Mouse (Mus musculus) Muller cell, postnatal 12 days (primary cell): Measurements from ENCODE around the gene Aldh2.

Source experiments
- DNase-seq: peaks from one replicate; pipeline ENCODE4 v3.0.0-alpha.2; 2015; ENCODE audit errors: inconsistent ontology term

The Aldh2 gene

GRCm38 (mm10) chr5:121595758-121596157 lies 2.1 kb upstream of the Aldh2 start:
- no peak for DNase-seq

GRCm38 (mm10) chr5:121594714-121595313 lies 1.2 kb upstream of the Aldh2 start:
- no peak for DNase-seq

DNA sequence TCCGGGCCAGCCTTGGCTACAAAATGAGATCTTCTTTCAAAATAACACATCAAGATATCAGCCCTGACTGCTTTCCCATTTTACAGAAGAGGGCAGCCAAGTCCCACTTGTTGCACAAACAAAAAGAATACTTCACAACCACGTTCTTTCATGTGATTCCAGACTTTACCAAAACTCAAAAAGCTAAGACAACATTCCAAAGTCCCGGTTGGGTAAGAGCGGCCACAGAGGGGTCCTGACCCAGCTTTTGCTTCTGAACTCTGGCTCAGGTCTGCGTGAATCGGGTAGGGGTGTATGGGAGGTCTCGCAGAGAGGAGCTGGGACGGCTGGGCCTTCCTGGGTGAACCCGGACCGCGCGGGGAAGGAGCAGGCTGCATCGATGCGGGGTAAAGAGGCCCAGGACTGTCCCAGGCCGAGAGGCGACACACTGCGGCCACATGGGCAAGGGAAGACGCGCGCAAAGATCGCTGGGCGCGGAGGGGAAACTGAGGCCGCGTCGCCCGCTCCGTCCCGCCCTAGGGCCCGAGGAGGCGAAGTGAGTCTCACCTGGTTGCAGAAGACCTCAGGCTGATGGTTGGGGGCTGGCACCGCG lies 712 bp downstream of the Aldh2 start:
- DNase-seq: no peak

GRCm38 (mm10) chr5:121592064-121592815 lies 1.4 kb downstream of the Aldh2 start:
- DNase-seq: no peak

- DNase-seq: no peak
Measured at GRCm38 (mm10) chr5:121591417-121592063, 2.1 kb downstream of the Aldh2 start.

DNA sequence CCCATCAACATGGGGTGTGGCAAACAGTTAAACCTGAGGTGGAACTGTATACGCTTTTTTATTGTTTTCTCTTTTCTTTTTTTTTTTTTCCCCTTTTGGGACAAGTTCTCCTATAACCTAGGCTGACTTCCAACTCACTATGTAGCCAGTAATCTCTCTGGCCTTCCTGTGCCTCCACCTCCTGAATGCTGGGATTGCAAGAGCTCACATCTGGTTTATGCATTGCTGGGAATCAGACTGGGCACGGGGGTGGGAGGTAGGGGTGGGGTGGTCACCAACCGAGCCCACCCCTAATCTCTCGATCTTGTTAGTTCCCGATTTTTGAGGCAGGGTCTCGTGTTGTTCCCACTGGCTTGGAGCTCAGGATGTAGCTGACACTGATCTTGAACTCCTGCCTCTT lies 3.7 kb downstream of the Aldh2 start:
- no peak for DNase-seq

DNA sequence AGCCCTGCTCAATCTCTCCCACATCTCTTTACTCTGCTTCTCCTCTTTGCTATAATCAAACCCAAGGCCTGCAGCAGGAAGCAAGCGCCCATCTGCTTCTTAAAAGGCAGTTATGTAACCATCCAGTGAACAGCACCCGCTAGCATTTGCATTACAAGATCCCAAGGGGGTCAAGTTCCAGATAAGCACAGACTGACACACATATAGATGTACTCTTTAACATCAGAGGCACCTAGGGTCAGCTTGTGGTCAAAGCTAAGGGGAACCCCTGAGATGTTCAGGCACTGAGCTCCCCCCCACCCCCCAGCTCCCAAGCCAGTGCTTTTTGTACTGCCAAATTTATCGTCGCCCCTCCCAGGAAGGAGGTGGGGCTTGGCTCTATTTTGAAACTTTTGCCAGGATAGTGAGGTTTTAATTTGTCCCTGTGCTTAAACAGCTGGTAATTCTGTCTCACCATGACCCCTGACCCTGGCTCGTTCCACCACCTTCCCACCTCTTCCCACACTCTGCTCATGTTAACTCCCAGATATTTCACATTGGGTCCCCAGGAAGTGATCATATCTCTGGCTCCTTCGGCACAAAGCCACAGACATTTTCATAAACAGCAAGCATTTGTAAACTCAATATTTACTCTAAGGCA lies 7.1 kb downstream of the Aldh2 start:
- DNase-seq: no peak

GRCm38 (mm10) chr5:121585699-121586098 lies 7.9 kb downstream of the Aldh2 start:
- DNase-seq: no peak

DNA sequence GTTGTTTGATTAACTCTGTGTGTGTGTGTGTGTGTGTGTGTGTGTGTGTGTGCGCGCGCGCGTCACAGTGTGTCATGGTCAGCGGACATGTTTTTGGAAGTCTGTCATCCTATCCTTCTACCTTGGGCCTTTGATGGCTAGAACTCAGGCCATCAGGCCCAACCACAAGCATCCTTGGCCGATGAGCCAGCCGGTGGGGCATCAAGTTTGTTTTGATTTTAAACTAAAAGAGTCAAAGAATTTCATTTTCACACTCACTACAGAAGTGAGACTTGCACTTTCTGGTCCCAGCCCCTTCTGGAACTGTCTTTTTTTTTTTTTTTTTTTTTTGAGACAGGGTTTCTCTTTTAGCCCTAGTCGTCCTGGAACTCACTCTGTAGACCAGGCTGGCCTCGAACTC lies 8.6 kb downstream of the Aldh2 start:
- DNase-seq: no peak

- peak; percentile 91 for DNase-seq
Measured at GRCm38 (mm10) chr5:121583765-121584501, 9.7 kb downstream of the Aldh2 start.

- DNase-seq: no peak
Measured at GRCm38 (mm10) chr5:121581945-121582344, 11.7 kb downstream of the Aldh2 start.

DNA sequence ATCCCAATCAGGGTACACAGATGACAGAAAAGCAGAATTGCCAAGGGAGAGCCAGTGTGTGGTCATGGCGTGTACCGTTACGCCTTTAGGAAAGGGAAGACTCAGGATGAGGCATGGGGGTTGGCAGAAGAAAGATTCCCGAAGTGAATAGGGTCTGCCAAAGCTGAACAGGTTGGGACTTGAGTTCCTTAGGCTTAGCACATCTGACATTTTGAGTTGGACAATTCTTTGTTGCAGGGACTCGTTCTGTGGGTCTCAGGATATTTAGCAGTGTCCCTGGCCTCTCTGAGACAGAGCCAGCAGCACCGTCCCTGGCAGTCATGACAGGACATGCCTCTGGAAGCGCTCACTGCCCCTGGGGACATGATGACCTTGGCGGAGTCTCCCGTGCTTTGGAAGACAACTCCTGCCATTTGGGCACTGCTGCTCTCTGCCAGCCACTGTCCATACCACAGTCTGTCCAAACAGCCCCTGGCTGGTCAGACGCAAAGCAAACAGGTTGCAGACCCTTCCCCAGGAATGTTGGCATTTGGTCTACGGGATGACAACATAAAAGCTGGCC lies 16.6 kb downstream of the Aldh2 start:
- DNase-seq: no peak

DNA sequence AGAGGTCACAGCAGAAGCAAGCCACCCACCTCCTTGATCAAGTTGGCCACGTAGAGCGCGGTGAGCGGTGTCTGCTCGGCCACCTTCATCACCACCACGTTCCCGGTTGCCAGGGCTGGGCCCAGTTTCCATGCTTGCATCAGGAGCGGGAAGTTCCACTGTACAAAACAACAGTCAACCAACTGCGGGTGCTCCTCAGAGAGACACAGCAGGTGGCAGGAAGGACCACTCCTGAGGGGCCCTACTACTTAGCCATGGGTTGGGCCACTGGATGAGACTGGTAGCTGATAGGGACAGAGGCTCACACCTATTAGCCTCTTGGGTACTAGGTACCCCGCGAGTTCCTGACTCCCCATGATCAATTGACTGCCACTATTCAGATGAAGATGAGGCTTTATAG lies 17.8 kb downstream of the Aldh2 start:
- no peak for DNase-seq

GRCm38 (mm10) chr5:121574145-121574544 lies 19.5 kb downstream of the Aldh2 start:
- DNase-seq: no peak

DNA sequence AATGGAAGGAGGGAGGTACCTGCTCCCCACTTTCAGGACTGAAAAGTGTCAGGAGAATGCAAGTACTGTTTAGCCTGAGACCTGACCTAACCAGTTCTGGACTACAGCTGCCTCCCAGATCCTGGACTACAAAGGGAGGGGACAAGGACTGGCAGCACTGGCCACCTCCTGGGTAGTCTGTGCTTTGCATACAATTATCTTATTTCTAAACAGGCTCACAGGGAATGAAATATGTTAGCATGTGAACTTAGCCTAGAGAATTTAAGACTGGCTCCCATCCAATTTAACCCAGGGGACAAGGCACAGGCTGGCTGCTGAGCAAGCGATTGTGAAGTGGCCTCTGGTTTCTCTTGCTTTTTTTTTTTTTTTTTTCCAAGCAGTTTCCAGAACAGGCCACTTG lies 22.8 kb downstream of the Aldh2 start:
- no peak for DNase-seq

GRCm38 (mm10) chr5:121569881-121570420 lies 23.7 kb downstream of the Aldh2 start:
- DNase-seq: no peak

DNA sequence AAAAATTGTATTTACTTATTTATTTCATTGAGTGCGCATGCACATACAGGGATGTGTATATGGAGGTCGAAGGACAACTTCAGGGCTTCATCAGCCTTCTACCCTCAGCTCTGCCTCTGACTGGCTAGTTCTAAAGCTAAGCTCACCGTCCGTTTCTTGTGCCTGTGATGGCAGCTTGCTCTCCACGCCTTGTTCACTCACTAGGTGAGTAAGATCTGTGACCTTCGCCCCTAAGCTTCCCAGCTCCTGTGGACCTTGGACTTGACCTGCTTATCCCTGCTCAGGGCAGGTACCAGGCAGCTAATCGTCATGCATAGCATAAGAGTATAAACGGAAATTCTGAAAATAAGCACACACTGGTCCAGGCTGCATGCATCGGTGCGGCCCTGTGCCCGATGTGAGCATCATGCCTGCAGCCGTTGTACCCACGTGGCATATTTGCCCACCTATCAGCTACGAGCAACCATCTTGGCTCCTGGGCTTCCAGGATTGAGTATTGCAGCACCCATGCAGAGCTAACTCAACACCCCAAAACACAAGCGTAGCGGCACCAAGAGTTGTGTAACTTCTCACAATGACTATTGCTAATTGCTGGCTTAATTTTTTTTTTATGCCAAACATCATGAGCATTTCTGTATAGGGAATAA lies 27.5 kb downstream of the Aldh2 start:
- DNase-seq: no peak

DNA sequence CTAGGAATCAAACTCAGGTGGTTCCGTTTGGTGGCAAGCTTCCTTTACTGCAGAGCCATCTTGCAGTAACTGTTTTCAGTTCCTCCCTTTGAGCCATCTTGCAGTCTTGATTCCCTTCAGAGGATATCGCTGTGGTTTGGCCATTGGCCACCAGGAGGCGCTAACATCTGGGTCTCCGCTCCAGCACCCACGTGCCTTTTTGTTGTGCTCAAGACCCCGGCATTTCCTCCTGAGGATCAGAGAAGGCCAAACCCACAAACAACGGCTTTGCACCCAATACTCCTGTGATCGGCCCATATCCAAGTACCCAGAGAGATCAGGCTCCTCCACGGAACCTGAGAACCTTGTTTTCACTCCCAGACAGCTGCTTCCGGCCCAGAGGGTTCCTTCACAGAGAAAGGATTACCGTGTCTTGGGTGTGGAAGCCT lies 29.1 kb downstream of the Aldh2 start:
- peak; percentile 62 for DNase-seq

DNA sequence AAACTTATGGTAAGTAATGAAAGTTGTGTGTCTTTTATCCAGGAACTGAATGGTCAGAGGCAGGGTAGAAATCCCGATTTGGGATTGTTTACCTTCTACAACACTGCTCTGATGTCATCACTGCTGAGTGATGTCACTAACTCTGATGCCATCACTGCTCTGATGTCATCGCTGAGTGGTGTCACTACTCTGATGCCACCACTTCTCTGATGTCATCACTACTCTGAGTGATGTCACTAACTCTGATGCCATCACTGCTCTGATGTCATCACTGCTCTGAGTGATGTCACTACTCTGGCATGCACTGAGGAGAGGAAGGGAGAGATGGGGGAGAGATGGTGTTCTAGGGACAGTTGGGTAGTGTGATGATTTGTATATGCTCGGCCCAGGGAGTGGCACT lies 31.2 kb downstream of the Aldh2 start:
- DNase-seq: no peak

GRCm38 (mm10) chr5:121549196-121549595 lies 44.4 kb downstream of the Aldh2 start:
- no peak for DNase-seq
